Mouse (Mus musculus) G1E (cell line): ENCODE measurements at regions not wholly inside any gene's neighbourhood (a gene's known extent, or its start where the extent isn't known, plus 50 kb on each side); places are given as distances from the start of the nearest gene placed in this dataset.

Source experiments
- CTCF ChIP-seq: IDR thresholded peaks from 2 replicates; pipeline ENCODE4 v1.5.1; 2012; ENCODE audit warnings: low read depth, low read length, inconsistent platforms, mixed read lengths
- GATA1 ChIP-seq: IDR thresholded peaks from 2 replicates; pipeline ENCODE4 v1.6.1; 2012; ENCODE audit warnings: borderline replicate concordance, low read length, inconsistent platforms, mixed read lengths

DNA sequence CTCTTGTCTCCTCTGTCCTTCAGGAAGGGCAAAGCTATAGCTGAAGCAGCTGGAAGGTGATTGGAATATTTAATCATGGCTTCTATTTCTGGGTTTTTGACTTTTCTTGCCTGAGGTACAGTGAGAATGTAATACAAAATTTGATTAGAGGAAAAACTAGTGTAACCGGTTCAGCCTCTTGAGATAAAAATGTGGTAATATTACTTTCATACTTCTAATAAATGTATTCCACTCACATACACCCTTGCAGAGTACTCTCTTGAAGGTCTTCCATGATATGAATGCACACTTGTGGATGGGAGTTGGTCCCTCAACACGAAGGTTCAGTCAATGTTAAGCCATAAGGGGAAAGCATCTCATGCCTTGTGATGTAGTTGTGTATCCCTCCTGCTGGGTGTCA, 215.4 kb upstream of the Id2 start:
- TF ChIP-seq CTCF (no peak), GATA1 (no peak)
